Mouse (Mus musculus): ENCODE measurements around the gene Mfsd4a. TPM values are rescaled to one million over a fixed set of nuclear protein-coding genes. Genes with fewer than 3 reads are reported as not detected.

Mfsd4a gene
- polyA plus RNA-seq, 1 experiment from 2014 or later, result 3.2 TPM

GRCm38 (mm10) chr1:132095356-132096004 lies 27.6 kb upstream of the Mfsd4a start:
- H3K4me1 ChIP-seq (replicated peaks), result peaks cover 24% of the 10 kb centered on the region
- no peak overlapping the region for H3K9ac ChIP-seq
- H3K27ac ChIP-seq, result no peak overlapping the region
- DNase-seq (peak; percentile 14), ATAC-seq (ENCODE audit: low read depth) (peak; percentile 78)
- no peaks in the 10 kb centered on the region for H3K36me3 ChIP-seq
- 8% methylated on average over 11 of the region's 11 CpGs for WGBS (ENCODE audit: insufficient replicate concordance)
- no peaks in the 10 kb centered on the region for H3K9me3 ChIP-seq (replicated peaks)
- H3K4me2 ChIP-seq, result no peak overlapping the region
- no peaks in the 10 kb centered on the region for H3K27me3 ChIP-seq
- H3K4me3 ChIP-seq (replicated peaks), result no peak overlapping the region

- H3K9ac ChIP-seq, result no peak overlapping the region
- H3K4me3 ChIP-seq (replicated peaks), result no peak overlapping the region
- no peak overlapping the region for H3K27ac ChIP-seq
- no peaks in the 10 kb centered on the region for H3K36me3 ChIP-seq
- no peaks in the 10 kb centered on the region for H3K27me3 ChIP-seq
- H3K9me3 ChIP-seq (replicated peaks), result no peaks in the 10 kb centered on the region
- DNase-seq (no peak), ATAC-seq (ENCODE audit: low read depth) (no peak)
- WGBS (ENCODE audit: insufficient replicate concordance), result 74% methylated on average over 4 of the region's 4 CpGs
- peaks cover 12% of the 10 kb centered on the region for H3K4me1 ChIP-seq (replicated peaks)
- H3K4me2 ChIP-seq, result no peak overlapping the region
Measured at GRCm38 (mm10) chr1:132093269-132093668, 25.4 kb upstream of the Mfsd4a start.

- ATAC-seq (ENCODE audit: low read depth), result no peak
- Histone ChIP-seq H3K27me3 (no peaks in the 10 kb centered on the region), H3K4me2 (no peak overlapping the region), H3K4me3 (replicated peaks) (no peak overlapping the region), H3K9me3 (replicated peaks) (no peaks in the 10 kb centered on the region), H3K27ac (no peak overlapping the region), H3K4me1 (replicated peaks) (peaks cover 11% of the 10 kb centered on the region), H3K9ac (no peak overlapping the region), H3K36me3 (no peaks in the 10 kb centered on the region)
- WGBS (ENCODE audit: insufficient replicate concordance), result 57% methylated on average over 4 of the region's 4 CpGs
- DNase-seq, result no peak
Measured at GRCm38 (mm10) chr1:132090266-132090665, 22.4 kb upstream of the Mfsd4a start.

DNA sequence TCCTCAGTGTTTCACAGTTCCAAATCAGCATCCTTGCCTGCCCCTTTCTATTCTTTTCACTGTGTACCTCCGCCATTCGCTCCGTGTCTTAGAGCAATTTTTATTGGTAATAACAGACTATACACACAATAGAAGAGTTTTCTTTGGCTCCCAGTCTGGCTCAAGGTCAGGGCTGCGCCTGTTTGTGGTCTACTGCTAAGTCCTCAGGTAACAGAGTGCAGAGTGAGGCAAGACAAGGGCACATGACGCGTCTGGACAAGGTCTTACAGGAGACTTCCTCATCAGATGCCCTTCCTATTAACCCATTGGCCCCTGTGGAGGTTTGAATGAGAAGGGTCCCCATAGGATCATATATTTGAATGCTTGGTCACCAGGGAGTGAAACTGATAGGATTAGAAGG lies 21.9 kb upstream of the Mfsd4a start:
- no peak overlapping the region for H3K4me2 ChIP-seq
- no peaks in the 10 kb centered on the region for H3K9me3 ChIP-seq (replicated peaks)
- no peaks in the 10 kb centered on the region for H3K27me3 ChIP-seq
- no peak overlapping the region for H3K9ac ChIP-seq
- 62% methylated on average over 6 of the region's 6 CpGs for WGBS (ENCODE audit: insufficient replicate concordance)
- H3K36me3 ChIP-seq, result no peaks in the 10 kb centered on the region
- no peak for ATAC-seq (ENCODE audit: low read depth)
- H3K4me1 ChIP-seq (replicated peaks), result 0 out of 2 replicates have a peak, but pooled peaks cover 8% of the 10 kb centered on the region
- no peak overlapping the region for H3K27ac ChIP-seq
- no peak for DNase-seq
- H3K4me3 ChIP-seq (replicated peaks), result no peak overlapping the region

GRCm38 (mm10) chr1:132088181-132088671 lies 20.4 kb upstream of the Mfsd4a start:
- Histone ChIP-seq H3K4me3 (replicated peaks) (no peak overlapping the region), H3K27ac (no peak overlapping the region), H3K4me1 (replicated peaks) (0 out of 2 replicates have a peak, but pooled peaks cover 7% of the 10 kb centered on the region), H3K27me3 (no peaks in the 10 kb centered on the region), H3K9ac (no peak overlapping the region), H3K36me3 (no peaks in the 10 kb centered on the region), H3K4me2 (no peak overlapping the region), H3K9me3 (replicated peaks) (no peaks in the 10 kb centered on the region)
- 68% methylated on average over 5 of the region's 5 CpGs for WGBS (ENCODE audit: insufficient replicate concordance)
- ATAC-seq (ENCODE audit: low read depth) (no peak), DNase-seq (no peak)

- DNase-seq (no peak), ATAC-seq (ENCODE audit: low read depth) (no peak)
- H3K27ac ChIP-seq, result no peak overlapping the region
- H3K4me2 ChIP-seq, result no peak overlapping the region
- 0 out of 2 replicates have a peak, but pooled peaks cover 7% of the 10 kb centered on the region for H3K4me1 ChIP-seq (replicated peaks)
- H3K9me3 ChIP-seq (replicated peaks), result no peaks in the 10 kb centered on the region
- no peaks in the 10 kb centered on the region for H3K36me3 ChIP-seq
- H3K4me3 ChIP-seq (replicated peaks), result no peak overlapping the region
- WGBS (ENCODE audit: insufficient replicate concordance), result 34% methylated on average over 7 of the region's 7 CpGs
- H3K27me3 ChIP-seq, result no peaks in the 10 kb centered on the region
- H3K9ac ChIP-seq, result no peak overlapping the region
Measured at GRCm38 (mm10) chr1:132085181-132086049, 17.6 kb upstream of the Mfsd4a start.

GRCm38 (mm10) chr1:132078413-132078812 lies 10.6 kb upstream of the Mfsd4a start:
- DNase-seq (no peak), ATAC-seq (ENCODE audit: low read depth) (no peak)
- H3K9ac ChIP-seq, result no peak overlapping the region
- H3K9me3 ChIP-seq (replicated peaks), result no peaks in the 10 kb centered on the region
- H3K4me3 ChIP-seq (replicated peaks), result no peak overlapping the region
- H3K27ac ChIP-seq, result no peak overlapping the region
- H3K4me2 ChIP-seq, result no peak overlapping the region
- WGBS (ENCODE audit: insufficient replicate concordance), result 58% methylated on average over 2 of the region's 2 CpGs
- no peaks in the 10 kb centered on the region for H3K4me1 ChIP-seq (replicated peaks)
- H3K27me3 ChIP-seq, result 0 out of 2 replicates have a peak, but pooled peaks cover 3% of the 10 kb centered on the region
- no peaks in the 10 kb centered on the region for H3K36me3 ChIP-seq

GRCm38 (mm10) chr1:132075576-132075975 lies 7.7 kb upstream of the Mfsd4a start:
- Histone ChIP-seq H3K4me2 (no peak overlapping the region), H3K36me3 (no peaks in the 10 kb centered on the region), H3K4me1 (replicated peaks) (no peaks in the 10 kb centered on the region), H3K9ac (no peak overlapping the region), H3K27me3 (peaks cover 5% of the 10 kb centered on the region), H3K4me3 (replicated peaks) (no peak overlapping the region), H3K27ac (no peak overlapping the region), H3K9me3 (replicated peaks) (no peaks in the 10 kb centered on the region)
- WGBS (ENCODE audit: insufficient replicate concordance), result 71% methylated on average over 10 of the region's 10 CpGs
- DNase-seq (no peak), ATAC-seq (ENCODE audit: low read depth) (no peak)

DNA sequence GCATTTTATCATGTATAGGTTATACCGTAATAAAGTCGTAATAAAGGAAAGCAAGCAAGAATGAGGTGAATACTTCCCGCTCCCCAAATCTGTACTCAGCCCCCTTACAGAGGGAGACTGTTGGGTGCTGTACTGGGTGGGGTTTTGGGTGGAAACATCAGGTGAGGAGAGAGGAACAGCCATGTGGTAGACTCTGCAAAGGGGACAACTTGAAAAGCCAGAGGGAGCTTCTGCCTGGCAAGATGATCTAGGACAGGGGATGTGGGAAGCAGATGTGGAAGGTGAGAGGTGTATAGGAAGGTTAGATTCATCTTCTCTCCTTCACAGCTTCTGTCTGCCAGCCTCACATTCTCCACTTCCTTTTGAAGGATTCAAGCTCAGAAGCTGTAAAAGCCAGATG lies 2.8 kb upstream of the Mfsd4a start:
- no peak overlapping the region for H3K27ac ChIP-seq
- H3K9me3 ChIP-seq (replicated peaks), result no peaks in the 10 kb centered on the region
- H3K36me3 ChIP-seq, result no peaks in the 10 kb centered on the region
- 74% methylated on average over 3 of the region's 3 CpGs for WGBS (ENCODE audit: insufficient replicate concordance)
- H3K9ac ChIP-seq, result no peak overlapping the region
- peaks cover 51% of the 10 kb centered on the region for H3K27me3 ChIP-seq
- DNase-seq, result no peak
- no peak overlapping the region for H3K4me3 ChIP-seq (replicated peaks)
- no peak for ATAC-seq (ENCODE audit: low read depth)
- peaks cover 11% of the 10 kb centered on the region for H3K4me1 ChIP-seq (replicated peaks)
- no peak overlapping the region for H3K4me2 ChIP-seq

DNA sequence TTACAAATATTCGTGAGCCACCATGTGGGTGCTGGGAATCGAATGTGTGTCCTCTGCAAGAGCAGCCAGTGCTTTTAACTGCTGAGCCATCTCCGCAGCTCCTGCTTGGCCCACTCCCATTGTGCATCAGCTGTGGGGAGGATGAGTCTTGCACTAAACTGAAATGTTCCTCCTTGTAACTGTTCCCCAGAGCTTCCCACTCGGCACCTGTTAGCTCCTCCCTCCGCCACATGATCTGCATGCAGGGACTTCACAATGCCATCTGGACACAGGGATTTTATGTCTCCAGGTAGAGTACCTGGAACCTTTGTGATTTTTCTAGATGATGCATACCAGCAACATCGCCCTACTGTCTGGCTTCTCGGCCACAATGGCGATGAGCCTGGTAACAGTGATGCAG lies 1.6 kb upstream of the Mfsd4a start:
- no peak for ATAC-seq (ENCODE audit: low read depth)
- WGBS (ENCODE audit: insufficient replicate concordance), result 64% methylated on average over 8 of the region's 8 CpGs
- H3K27ac ChIP-seq, result no peak overlapping the region
- no peaks in the 10 kb centered on the region for H3K9me3 ChIP-seq (replicated peaks)
- no peak overlapping the region for H3K4me2 ChIP-seq
- peaks cover 11% of the 10 kb centered on the region for H3K4me1 ChIP-seq (replicated peaks)
- H3K4me3 ChIP-seq (replicated peaks), result no peak overlapping the region
- H3K27me3 ChIP-seq, result peaks cover 63% of the 10 kb centered on the region
- DNase-seq, result no peak
- no peaks in the 10 kb centered on the region for H3K36me3 ChIP-seq
- no peak overlapping the region for H3K9ac ChIP-seq

GRCm38 (mm10) chr1:132065475-132066172 lies 2.2 kb downstream of the Mfsd4a start:
- no peaks in the 10 kb centered on the region for H3K9me3 ChIP-seq (replicated peaks)
- H3K9ac ChIP-seq, result no peak overlapping the region
- peaks cover 11% of the 10 kb centered on the region for H3K4me1 ChIP-seq (replicated peaks)
- peaks cover 73% of the 10 kb centered on the region for H3K27me3 ChIP-seq
- no peak overlapping the region for H3K4me2 ChIP-seq
- ATAC-seq (ENCODE audit: low read depth), result no peak
- H3K4me3 ChIP-seq (replicated peaks), result no peak overlapping the region
- no peak for DNase-seq
- 39% methylated on average over 8 of the region's 8 CpGs for WGBS (ENCODE audit: insufficient replicate concordance)
- no peaks in the 10 kb centered on the region for H3K36me3 ChIP-seq
- H3K27ac ChIP-seq, result no peak overlapping the region
